Mouse (Mus musculus) B cell, adult (primary cell): ENCODE data around the gene Pik3cg. TPM values are rescaled to one million over a fixed set of nuclear protein-coding genes. Genes with fewer than 3 reads are reported as not detected.

Experiments used
- total RNA-seq: library from RNA; stranded (reverse); gene quantifications from 4 replicates; pipeline ENCODE4 v1.2.4, GENCODE M21; 2023; ENCODE audit not compliant: inconsistent age

Gene Pik3cg
- 57.0 to 64.6 TPM (median 57.8 TPM) in 4 replicates for total RNA-seq

DNA sequence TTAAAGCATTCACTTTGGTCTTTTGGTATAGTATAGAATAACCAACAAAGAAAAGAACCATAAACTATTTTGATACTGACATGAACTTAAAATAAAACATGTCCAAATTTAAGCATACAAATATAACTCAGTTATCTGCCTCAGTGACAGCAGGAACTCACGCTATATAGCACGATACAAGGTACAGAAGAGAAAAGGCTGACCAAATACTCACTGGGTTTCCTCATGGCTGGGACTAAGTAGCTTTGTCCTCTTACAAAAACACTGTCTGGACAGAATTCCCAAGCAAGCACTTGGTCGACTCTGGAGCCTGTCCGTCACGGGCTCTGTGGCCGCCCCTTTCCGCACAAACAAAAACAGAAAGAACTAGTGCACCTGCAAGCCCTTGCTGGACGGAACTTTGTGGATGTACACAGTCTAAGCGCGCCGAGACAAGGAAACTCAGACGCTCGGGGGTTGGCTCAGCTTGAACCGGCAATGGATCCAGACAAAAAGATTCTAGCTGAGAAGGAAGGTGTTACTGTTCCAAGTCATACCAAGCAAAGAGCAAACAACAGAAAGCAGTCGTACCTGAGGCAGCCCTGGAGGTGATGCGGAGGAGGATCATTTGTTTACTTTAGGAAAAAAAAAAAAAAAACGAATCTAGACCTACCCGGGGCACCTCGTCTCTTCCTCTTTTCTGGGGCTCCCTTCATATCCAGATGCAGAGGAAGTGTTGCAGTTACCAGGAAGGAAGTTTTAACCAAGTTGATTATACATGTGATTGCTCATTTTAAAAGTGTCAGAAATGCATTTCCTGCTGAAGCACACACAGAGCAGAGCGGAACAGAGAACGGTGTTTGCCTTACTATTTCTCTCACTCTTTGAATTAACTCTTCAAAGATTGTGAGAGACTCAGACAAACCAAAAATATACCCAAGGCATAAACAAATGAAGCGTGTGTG lies at the start of gene Pik3cg:
Gene Pik3cg, minus strand, starts transcription at position 712 of the 944 bp plus-strand sequence.

Other genes with a start within 250 kb of the Pik3cg start
- gene Prkar2b, start 147.4 kb downstream of the Pik3cg start, total RNA-seq = 1.3 to 2.1 TPM (median 1.4 TPM) in 4 replicates
- 14.1 to 17.0 TPM (median 15.8 TPM) in 4 replicates for gene Ccdc71l, start 170.0 kb upstream of the Pik3cg start, total RNA-seq